Mouse (Mus musculus): ENCODE measurements at regions not wholly inside any gene's neighbourhood (a gene's known extent, or its start where the extent isn't known, plus 50 kb on each side); places are given as distances from the start of the nearest gene placed in this dataset.

DNA sequence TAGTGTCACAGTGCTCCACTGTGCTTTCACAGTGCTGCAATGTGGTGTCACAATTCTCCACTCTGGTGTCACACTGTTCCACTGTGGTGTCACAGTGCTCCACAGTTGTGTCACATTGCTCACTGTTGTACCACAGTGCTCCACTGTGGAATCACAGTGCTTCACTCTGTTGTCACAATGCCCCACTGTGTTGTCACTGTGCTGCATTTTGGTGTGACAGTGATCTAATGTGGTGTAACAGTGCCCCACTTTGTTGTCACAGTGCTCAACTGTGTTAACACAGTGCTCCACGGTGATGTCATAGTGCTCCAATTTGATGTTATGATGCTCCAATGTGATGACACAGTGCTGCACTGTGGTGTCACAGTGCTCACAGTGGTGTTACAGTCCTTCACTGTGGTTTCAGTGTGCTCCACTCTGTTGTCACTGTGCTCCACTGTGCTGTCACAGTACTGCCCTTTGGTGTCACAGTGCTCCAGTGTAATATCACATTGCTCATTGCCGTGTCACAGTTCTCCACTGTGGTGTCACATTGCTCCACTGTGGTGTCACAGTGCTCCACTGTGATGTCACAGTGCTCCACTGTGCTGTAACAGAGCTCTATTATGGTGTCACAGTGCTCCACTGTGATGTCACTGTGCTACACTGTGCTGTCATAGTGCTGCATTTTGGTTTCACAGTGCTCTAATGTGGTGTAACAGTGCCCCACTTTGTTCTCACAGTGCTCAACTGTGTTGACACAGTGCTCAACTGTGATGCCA, 95.0 kb upstream of the Scaf8 start:
- TF ChIP-seq CTCF (IDR thresholded peaks at IDR 0.05) (no peak), EP300 (IDR thresholded peaks at IDR 0.05; ENCODE audit: insufficient read depth, low read depth, low read length) (no peak), POLR2A (IDR thresholded peaks at IDR 0.05; ENCODE audit: insufficient read depth, low read depth, low read length) (no peak)
